Mouse (Mus musculus) lung, postnatal 36 days (tissue): Measurements from ENCODE around the gene Heph.
"Not testable (repeated sequence)": the region's sequence is repeated elsewhere in the genome, so short reads cannot be mapped to it uniquely, and the experiment has no call there.

Experiments used
- DNase-seq: peaks from one replicate; pipeline ENCODE4 v3.0.0; 2022; ENCODE audit warnings: mixed read lengths

The Heph gene

DNA sequence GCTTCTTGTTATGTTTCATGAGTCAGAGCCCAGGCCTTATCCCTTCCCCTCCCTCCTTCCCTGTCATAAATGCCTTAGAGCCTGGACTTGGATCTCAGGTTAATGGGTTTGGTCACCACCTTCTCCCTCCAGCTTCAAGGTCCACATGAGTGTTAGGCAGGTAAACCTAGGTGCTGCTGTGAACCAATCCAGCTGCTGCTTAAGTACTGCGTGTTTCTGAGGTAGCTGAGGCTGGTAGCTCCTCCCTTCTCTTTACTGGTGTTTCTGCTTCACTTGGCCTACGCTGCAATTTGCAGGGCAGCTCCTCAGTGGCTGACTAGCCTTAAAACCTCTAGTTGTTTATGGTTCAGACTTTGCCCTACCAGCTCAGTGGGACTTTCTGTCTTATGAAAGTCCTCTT is at the start of gene Heph:
Gene Heph (plus strand): TSS at position 211 of the 400 bp plus-strand sequence.
- DNase-seq = no peak

DNA sequence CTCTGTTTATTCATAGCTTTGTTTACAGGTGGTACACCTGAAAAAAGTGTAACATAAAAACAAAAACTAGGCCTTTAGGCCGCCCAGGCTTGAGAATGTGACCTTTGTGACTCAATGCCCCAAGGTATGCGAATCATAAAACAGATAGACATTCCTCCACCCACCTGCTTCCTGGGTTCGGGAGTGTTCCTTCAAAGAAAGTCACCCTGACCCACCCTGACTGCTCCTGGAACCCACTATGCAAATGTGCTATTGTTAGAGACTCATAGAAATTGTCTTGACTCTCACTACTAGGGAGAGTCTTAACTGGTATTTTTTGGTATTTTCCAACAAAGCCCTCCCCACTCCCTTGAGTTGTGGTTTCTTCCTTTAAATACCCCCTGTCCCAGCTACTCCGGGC is 39.8 kb upstream of the Heph start:
- not testable (repeated sequence) for DNase-seq

DNA sequence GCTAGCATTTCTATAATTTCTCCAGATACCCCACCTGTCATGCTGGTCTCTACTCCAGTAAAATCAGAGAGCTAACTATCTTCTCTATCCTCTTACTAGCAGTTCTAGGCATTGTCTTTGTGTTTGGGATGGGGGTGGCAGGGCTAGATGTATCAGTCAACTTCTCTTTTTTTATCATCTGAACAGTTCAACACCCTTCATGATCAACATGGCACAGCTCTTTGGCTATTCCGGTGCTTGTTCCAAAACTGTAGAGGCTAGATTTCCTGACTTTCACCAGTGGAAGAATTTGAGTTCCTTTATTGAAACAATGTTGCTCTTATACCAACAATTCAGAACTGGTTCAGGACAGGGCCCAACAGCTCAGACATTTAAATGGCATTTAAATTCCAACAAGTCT is 38.2 kb upstream of the Heph start:
- no peak for DNase-seq

GRCm38 (mm10) chrX:96417733-96418132 is 37.4 kb upstream of the Heph start:
- DNase-seq = peak; percentile 1

DNA sequence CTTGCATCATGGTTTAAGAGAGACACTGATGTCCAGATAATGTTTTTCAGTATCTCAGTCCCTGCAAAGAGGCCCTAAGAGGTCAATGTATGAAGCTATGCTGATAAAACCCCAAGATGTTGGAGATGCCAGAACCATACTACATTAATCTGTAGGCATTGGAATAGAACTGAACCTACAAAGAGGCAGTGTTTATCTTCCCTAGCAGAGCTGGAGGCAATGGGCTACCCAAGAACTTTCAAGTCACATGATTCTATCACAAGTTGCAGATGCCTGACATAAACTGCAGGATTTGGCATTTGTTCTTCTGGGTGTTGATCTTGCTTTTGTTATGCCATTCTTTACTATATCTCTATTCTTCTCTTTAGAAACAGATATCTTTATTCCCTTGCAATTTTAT is 35.8 kb upstream of the Heph start:
- no peak for DNase-seq

DNA sequence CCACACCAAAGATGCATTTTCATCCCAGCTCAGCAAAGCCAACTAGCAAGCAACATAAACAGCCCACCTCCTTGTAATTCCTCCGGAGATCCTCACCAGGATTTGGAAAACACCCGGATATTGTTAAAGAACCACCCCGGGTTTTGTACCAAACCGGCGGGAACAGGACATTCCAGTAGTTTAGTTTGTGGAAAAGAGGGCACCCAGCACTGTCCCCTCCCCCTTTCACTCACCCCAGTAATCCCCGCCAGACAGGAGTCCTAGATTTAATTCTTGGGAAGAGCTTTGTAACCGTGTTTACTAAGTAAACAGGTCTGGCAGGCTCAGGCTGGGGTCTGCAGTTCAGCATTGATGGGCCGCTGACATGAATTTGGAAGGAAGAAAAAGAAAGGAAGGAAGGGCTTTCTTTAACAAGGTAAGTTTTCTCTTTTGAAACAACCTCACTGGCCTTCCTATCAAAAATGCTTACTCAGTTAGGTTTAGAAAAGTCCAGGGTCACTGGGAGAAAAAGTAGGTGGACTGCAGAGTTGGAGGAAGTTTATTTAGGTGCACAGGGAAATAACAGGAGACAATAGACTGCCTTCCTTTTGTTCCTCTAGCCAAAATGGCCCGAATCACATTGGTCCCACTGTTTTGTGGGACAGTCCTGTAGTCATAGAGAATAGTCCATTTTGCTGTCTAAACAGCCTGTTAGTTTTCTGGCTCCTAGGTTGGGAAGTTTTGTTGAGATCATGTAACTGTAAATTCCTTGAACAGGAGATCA is 1.2 kb downstream of the Heph start, which contains the start of gene Hsf3:
Gene Hsf3 (minus strand): TSS at position 94 of the 763 bp plus-strand sequence.
- peak; percentile 30 for DNase-seq

GRCm38 (mm10) chrX:96501580-96501979 is 46.4 kb downstream of the Heph start:
- DNase-seq = no peak
